Comparison of ENCODE assay signal across 8 mouse cellular contexts in the genomic region with DNA sequence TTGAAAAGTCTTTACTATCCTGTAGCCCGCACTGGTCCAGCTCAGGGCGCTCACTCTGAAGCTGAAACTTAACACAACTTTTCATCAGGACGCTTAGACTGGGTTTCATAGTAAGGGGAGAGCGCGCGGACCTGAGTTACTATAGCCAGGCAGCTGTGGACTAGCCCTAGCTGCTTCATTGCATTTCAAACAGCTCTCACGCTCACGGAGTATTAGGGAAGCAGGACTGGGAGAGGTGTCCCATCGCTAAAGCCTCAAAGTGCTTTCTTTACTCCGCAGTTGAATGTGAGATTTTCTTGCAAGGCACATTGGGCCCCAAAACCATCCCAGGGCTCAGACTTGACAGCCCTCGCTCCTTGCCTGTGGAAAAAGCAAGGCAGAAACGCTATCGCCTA. TPM values are rescaled to one million over a fixed set of nuclear protein-coding genes. Genes with fewer than 3 reads are reported as not detected.
DNase-seq lines count a peak whose midpoint lies in the region; ATAC-seq and TF ChIP-seq lines count a peak whose summit lies in the region.

No protein-coding gene starts in this region.

- H3K9me3 ChIP-seq in heart, embryonic 14.5 days (ENCODE audit: control insufficient read depth, low read length) = peaks cover 6% of the 10 kb centered on the region; the same call in 1 of the 2 replicates
- H3K9me3 ChIP-seq in ES-E14 (ENCODE audit: control insufficient read depth, insufficient read depth, low read depth, low read length) = no peaks in the 10 kb centered on the region
- no peaks in the 10 kb centered on the region for H3K9me3 ChIP-seq in forebrain, embryonic 15.5 days
- peaks cover 5% of the 10 kb centered on the region; the same call in 1 of the 2 replicates for H3K9me3 ChIP-seq in midbrain, embryonic 12.5 days

- H3K27me3 ChIP-seq in heart, embryonic 14.5 days (ENCODE audit: control insufficient read depth, insufficient read depth, low read length) = peaks cover 65% of the 10 kb centered on the region
- peaks cover 26% of the 10 kb centered on the region for H3K27me3 ChIP-seq in forebrain, embryonic 15.5 days
- H3K27me3 ChIP-seq in midbrain, embryonic 12.5 days = peaks cover 56% of the 10 kb centered on the region

- peak overlapping the region; percentile 77 for H3K4me2 ChIP-seq in heart, embryonic 14.5 days (ENCODE audit: low read length)
- H3K4me2 ChIP-seq in forebrain, embryonic 15.5 days (replicated peaks) = peak overlapping the region; percentile 97
- peak overlapping the region; percentile 100 for H3K4me2 ChIP-seq in midbrain, embryonic 12.5 days (replicated peaks)

- peak overlapping the region; percentile 39 to 45; a peak in 3 of 4 replicates for H3K4me3 ChIP-seq in heart, embryonic 14.5 days (ENCODE audit: control insufficient read depth in 1 of 2, insufficient read depth in 1 of 2, low read depth in 1 of 2, low read length in 2 of 2)
- H3K4me3 ChIP-seq in ES-E14 (ENCODE audit: insufficient read depth in 1 of 2, low read depth in 1 of 2, low read length in 2 of 2, poor library complexity in 1 of 2, severe bottlenecking in 1 of 2) = peak overlapping the region; percentile 63 to 75; a peak in 3 of 4 replicates
- H3K4me3 ChIP-seq in forebrain, embryonic 15.5 days = peak overlapping the region; percentile 57
- H3K4me3 ChIP-seq in midbrain, embryonic 12.5 days = peak overlapping the region; percentile 65

- H3K27ac ChIP-seq in heart, embryonic 14.5 days (replicated peaks in 1 of 2; ENCODE audit: control insufficient read depth in 1 of 2, insufficient read depth in 1 of 2, low read depth in 2 of 2, low read length in 2 of 2) = no peak overlapping the region
- H3K27ac ChIP-seq in ES-E14 (ENCODE audit: insufficient read depth, low read depth, low read length, poor library complexity, severe bottlenecking) = no peak overlapping the region
- no peak overlapping the region for H3K27ac ChIP-seq in forebrain, embryonic 15.5 days (replicated peaks)
- peak overlapping the region; percentile 4; the same call in 1 of the 2 replicates for H3K27ac ChIP-seq in midbrain, embryonic 12.5 days (replicated peaks)

- H3K9ac ChIP-seq in heart, embryonic 14.5 days (ENCODE audit: low read length) = no peak overlapping the region
- H3K9ac ChIP-seq in ES-E14 (ENCODE audit: insufficient read depth, low read depth, low read length, poor library complexity, severe bottlenecking) = no peak overlapping the region
- no peak overlapping the region for H3K9ac ChIP-seq in forebrain, embryonic 15.5 days (replicated peaks)
- no peak overlapping the region for H3K9ac ChIP-seq in midbrain, embryonic 12.5 days (replicated peaks)

- DNase-seq in heart, adult 8-10 months (ENCODE audit: low spot score) = no peak
- DNase-seq in ES-E14 (ENCODE audit: low read depth, low spot score) = no peak
- no peak for DNase-seq in c-Kit-positive CD71-positive TER-119-positive erythroid progenitor cells, embryonic 14.5 days (ENCODE audit: low spot score)
- DNase-seq in thymus, adult 18-20 months = no peak

- no peak for ATAC-seq in heart, embryonic 14.5 days (ENCODE audit: insufficient number of reproducible peaks, insufficient read depth, low FRiP score, low read depth)
- ATAC-seq in forebrain, embryonic 15.5 days (replicated peaks) = no peak
- ATAC-seq in midbrain, embryonic 12.5 days (ENCODE audit: low FRiP score, low read depth) = no peak
- ATAC-seq in cerebellum, adult (ENCODE audit: insufficient number of reproducible peaks, low FRiP score, low TSS enrichment) = no peak

- H3K36me3 ChIP-seq in heart, embryonic 14.5 days (ENCODE audit: control insufficient read depth, insufficient read depth, low read length) = no peaks in the 10 kb centered on the region
- H3K36me3 ChIP-seq in ES-E14 (ENCODE audit: control insufficient read depth, insufficient read depth, low read length, poor library complexity, severe bottlenecking) = no peaks in the 10 kb centered on the region
- H3K36me3 ChIP-seq in forebrain, embryonic 15.5 days = no peaks in the 10 kb centered on the region
- no peaks in the 10 kb centered on the region for H3K36me3 ChIP-seq in midbrain, embryonic 12.5 days

- WGBS in heart, embryonic 14.5 days = 3% methylated on average over 13 of the region's 13 CpGs
- 1% methylated on average over 13 of the region's 13 CpGs for WGBS in forebrain, embryonic 15.5 days
- under 1% methylated on average over 13 of the region's 13 CpGs for WGBS in midbrain, embryonic 12.5 days

- in situ Hi-C loops in ES-E14 (cut with MboI; ENCODE audit: low sequenced_read_pairs in 2 of 2, unreplicated experiment in 2 of 2) = no loop called here

- H3K4me1 ChIP-seq in heart, embryonic 14.5 days (ENCODE audit: control insufficient read depth in 2 of 2, insufficient read depth in 2 of 2, low read length in 2 of 2) = 0 out of 4 replicates have a peak, but pooled peaks cover 2 to 9% of the 10 kb centered on the region in 2 experiments
- peaks cover 0 to 3% of the 10 kb centered on the region in 2 experiments; a peak in 1 of 4 replicates for H3K4me1 ChIP-seq in ES-E14 (ENCODE audit: control insufficient read depth in 2 of 2, insufficient read depth in 2 of 2, low read length in 2 of 2, poor library complexity in 1 of 2)
- peaks cover 17% of the 10 kb centered on the region for H3K4me1 ChIP-seq in forebrain, embryonic 15.5 days
- H3K4me1 ChIP-seq in midbrain, embryonic 12.5 days = peaks cover 30% of the 10 kb centered on the region

TF ChIP-seq in ES-E14, 5 proteins besides CTCF, POLR2A, EP300 and RAD21:
- no peak for TF ChIP-seq ZC3H11A (IDR thresholded peaks at IDR 0.05; ENCODE audit: borderline replicate concordance, low read depth, low read length)
- no peak for TF ChIP-seq HCFC1 (IDR thresholded peaks at IDR 0.05; ENCODE audit: borderline replicate concordance, insufficient read depth, low read length)
- no peak for TF ChIP-seq MAFK (IDR thresholded peaks at IDR 0.05; ENCODE audit: insufficient read depth, low read depth, low read length)
- TF ChIP-seq CHD2 (IDR thresholded peaks at IDR 0.05; ENCODE audit: low read depth, low read length) = no peak
- TF ChIP-seq ZNF384 (IDR thresholded peaks at IDR 0.05; ENCODE audit: low read depth, low read length) = no peak
TF ChIP-seq in ES-E14: peak in this region for 0.

RNA-seq across cellular contexts. Expression of gene Eya2, which starts 0.8 kb away (rescaled TPM):
- 0.23 and 0.76 TPM in 2 replicates for polyA plus RNA-seq in heart, embryonic 14.5 days (2014; fragmentation: Nextera tagmentation; extraction: Ambion mirVana)
- 1 to 10 TPM in 3 of 4 experiments, under 1 TPM in 1; 0.65 to 1.2 (median 1.1) TPM for total RNA-seq in heart, adult 8-10 months (2022)
- 0.21 and 0.40 TPM in 2 replicates for total RNA-seq in ES-E14 (2012; rRNA removed)
- 2.8 TPM in 2 replicates for polyA plus RNA-seq in forebrain, embryonic 15.5 days (2015; fragmentation: Nextera tagmentation; extraction: Ambion mirVana)
- 4.5 and 7.2 TPM in 2 replicates for polyA plus RNA-seq in midbrain, embryonic 12.5 days (2016; fragmentation: Nextera tagmentation; extraction: Ambion mirVana)
